Mouse (Mus musculus): ENCODE results near the gene Muc15.

- TF ChIP-seq CTCF (IDR thresholded peaks at IDR 0.05; ENCODE audit: low read depth, low read length) (no peak), POLR2A (IDR thresholded peaks at IDR 0.05; ENCODE audit: insufficient read depth, low read length) (no peak), EP300 (IDR thresholded peaks at IDR 0.05; ENCODE audit: insufficient read depth, low read depth, low read length) (no peak)
Measured at GRCm38 (mm10) chr2:110726106-110726505, 5.0 kb downstream of the Muc15 start.

Measured in ES-Bruce4 (cell line).